Mouse (Mus musculus): ENCODE data around the gene Khdc4. TPM values are rescaled to one million over a fixed set of nuclear protein-coding genes. Genes with fewer than 3 reads are reported as not detected.

Gene Khdc4
- polyA plus RNA-seq, 1 experiment from 2014 or later = 106 TPM

- no peak for ATAC-seq (ENCODE audit: low FRiP score, low read depth)
- no peak overlapping the region for H3K4me3 ChIP-seq
- 75% methylated on average over 4 of the region's 4 CpGs for whole genome bisulfite sequencing
- H3K9me3 ChIP-seq = no peaks in the 10 kb centered on the region
- H3K4me2 ChIP-seq (replicated peaks) = no peak overlapping the region
- H3K36me3 ChIP-seq = no peaks in the 10 kb centered on the region
- no peak overlapping the region for H3K27ac ChIP-seq
- H3K4me1 ChIP-seq = no peaks in the 10 kb centered on the region
- no peaks in the 10 kb centered on the region for H3K27me3 ChIP-seq
- no peak overlapping the region for H3K9ac ChIP-seq
Observed at GRCm38 (mm10) chr3:88664095-88664494, 21.5 kb upstream of the Khdc4 start.

GRCm38 (mm10) chr3:88677399-88677798 lies 8.2 kb upstream of the Khdc4 start:
- H3K27ac ChIP-seq = no peak overlapping the region
- H3K4me3 ChIP-seq = peak overlapping the region; percentile 30
- H3K4me1 ChIP-seq = 0 out of 2 replicates have a peak, but pooled peaks cover 4% of the 10 kb centered on the region
- peak overlapping the region; percentile 54 for H3K9ac ChIP-seq
- ATAC-seq (ENCODE audit: low FRiP score, low read depth) = peak; percentile 59
- WGBS = 10% methylated on average over 11 of the region's 11 CpGs
- H3K36me3 ChIP-seq = no peaks in the 10 kb centered on the region
- H3K27me3 ChIP-seq = no peaks in the 10 kb centered on the region
- no peaks in the 10 kb centered on the region for H3K9me3 ChIP-seq
- peak overlapping the region; percentile 60 for H3K4me2 ChIP-seq (replicated peaks)

- 86% methylated on average over 2 of the region's 2 CpGs for WGBS
Observed at GRCm38 (mm10) chr3:88683814-88684213, 1.8 kb upstream of the Khdc4 start.

GRCm38 (mm10) chr3:88684236-88684979 lies 1.2 kb upstream of the Khdc4 start:
- H3K9me3 ChIP-seq = no peaks in the 10 kb centered on the region
- no peak for ATAC-seq (ENCODE audit: low FRiP score, low read depth)
- peak overlapping the region; percentile 99 for H3K4me3 ChIP-seq
- H3K27ac ChIP-seq = peak overlapping the region; percentile 99
- peaks cover 18% of the 10 kb centered on the region for H3K36me3 ChIP-seq
- 73% methylated on average over 8 of the region's 8 CpGs for WGBS
- peaks cover 14% of the 10 kb centered on the region for H3K4me1 ChIP-seq
- H3K9ac ChIP-seq = peak overlapping the region; percentile 60
- H3K4me2 ChIP-seq (replicated peaks) = peak overlapping the region; percentile 63
- no peaks in the 10 kb centered on the region for H3K27me3 ChIP-seq

More at GRCm38 (mm10) chr3:88683814-88684213, 1.8 kb upstream of the Khdc4 start:
- no peaks in the 10 kb centered on the region for H3K9me3 ChIP-seq
- H3K4me3 ChIP-seq = no peak overlapping the region
- no peak overlapping the region for H3K27ac ChIP-seq
- no peak for ATAC-seq (ENCODE audit: low FRiP score, low read depth)
- no peaks in the 10 kb centered on the region for H3K27me3 ChIP-seq
- peaks cover 14% of the 10 kb centered on the region for H3K4me1 ChIP-seq
- no peak overlapping the region for H3K4me2 ChIP-seq (replicated peaks)
- no peak overlapping the region for H3K9ac ChIP-seq
- H3K36me3 ChIP-seq = peaks cover 12% of the 10 kb centered on the region

GRCm38 (mm10) chr3:88685958-88686451 lies 402 bp downstream of the Khdc4 start:
- peak; percentile 80 for ATAC-seq (ENCODE audit: low FRiP score, low read depth)
- Histone ChIP-seq H3K27ac (peak overlapping the region; percentile 99), H3K4me2 (replicated peaks) (peak overlapping the region; percentile 97), H3K36me3 (peaks cover 34% of the 10 kb centered on the region), H3K27me3 (no peaks in the 10 kb centered on the region), H3K9ac (peak overlapping the region; percentile 98), H3K9me3 (no peaks in the 10 kb centered on the region), H3K4me1 (peaks cover 14% of the 10 kb centered on the region), H3K4me3 (peak overlapping the region; percentile 99)
- WGBS = under 1% methylated on average over 42 of the region's 45 CpGs

- peak overlapping the region; percentile 99 for H3K4me3 ChIP-seq
- H3K4me2 ChIP-seq (replicated peaks) = peak overlapping the region; percentile 97
- ATAC-seq (ENCODE audit: low FRiP score, low read depth) = no peak
- H3K4me1 ChIP-seq = peaks cover 14% of the 10 kb centered on the region
- H3K36me3 ChIP-seq = peaks cover 44% of the 10 kb centered on the region
- H3K27me3 ChIP-seq = no peaks in the 10 kb centered on the region
- H3K27ac ChIP-seq = peak overlapping the region; percentile 99; the same call in 1 of the 2 replicates
- peak overlapping the region; percentile 98 for H3K9ac ChIP-seq
- WGBS = 41% methylated on average over 13 of the region's 13 CpGs
- H3K9me3 ChIP-seq = no peaks in the 10 kb centered on the region
Observed at GRCm38 (mm10) chr3:88686734-88687611, 1.4 kb downstream of the Khdc4 start.

DNA sequence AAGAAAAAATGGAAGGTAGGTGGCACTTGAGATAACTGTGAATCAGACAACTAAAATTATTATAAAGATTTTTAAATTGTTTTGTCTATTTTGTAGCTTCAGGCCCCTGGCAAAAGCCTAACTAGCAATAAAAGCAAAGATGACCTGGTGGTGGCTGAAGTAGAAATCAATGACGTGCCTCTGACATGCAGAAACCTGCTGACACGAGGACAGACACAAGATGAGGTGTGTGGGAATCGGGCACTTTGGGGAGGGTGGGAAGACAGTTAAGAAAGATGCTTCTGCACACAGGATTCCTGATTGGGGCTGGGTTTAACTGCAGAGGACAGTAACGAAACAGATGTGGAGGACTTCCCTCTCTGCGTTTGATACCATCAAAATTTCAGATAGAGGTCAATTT lies 3.5 kb downstream of the Khdc4 start:
- Histone ChIP-seq H3K9ac (no peak overlapping the region), H3K4me3 (no peak overlapping the region), H3K36me3 (peaks cover 63% of the 10 kb centered on the region), H3K27ac (no peak overlapping the region), H3K4me2 (replicated peaks) (no peak overlapping the region), H3K9me3 (no peaks in the 10 kb centered on the region), H3K4me1 (peaks cover 14% of the 10 kb centered on the region), H3K27me3 (no peaks in the 10 kb centered on the region)
- ATAC-seq (ENCODE audit: low FRiP score, low read depth) = no peak
- WGBS = 85% methylated on average over 5 of the region's 5 CpGs

GRCm38 (mm10) chr3:88695545-88695944 lies 9.9 kb downstream of the Khdc4 start:
- no peak for ATAC-seq (ENCODE audit: low FRiP score, low read depth)

DNA sequence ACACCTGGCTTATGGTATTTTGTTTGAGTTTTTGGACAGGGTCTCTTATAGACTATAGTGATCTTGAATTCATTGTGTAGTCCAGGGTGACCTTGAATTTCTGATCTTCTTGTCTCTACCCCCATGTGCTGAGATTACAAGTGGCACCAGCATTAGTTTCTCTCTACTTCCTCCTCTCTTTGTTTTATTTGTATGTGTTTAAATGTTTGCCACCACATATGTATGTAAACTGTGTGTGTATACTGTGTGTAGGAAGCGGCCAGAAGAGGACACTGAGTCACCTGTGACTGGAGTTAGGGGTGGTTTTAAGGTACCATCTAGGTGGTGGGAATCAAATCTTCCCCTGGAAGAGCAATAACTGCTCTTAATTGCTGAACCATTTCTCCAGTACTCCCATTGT lies 12.4 kb downstream of the Khdc4 start:
- H3K4me1 ChIP-seq = no peaks in the 10 kb centered on the region
- H3K9ac ChIP-seq = no peak overlapping the region
- H3K4me3 ChIP-seq = no peak overlapping the region
- no peak for ATAC-seq (ENCODE audit: low FRiP score, low read depth)
- no peak overlapping the region for H3K4me2 ChIP-seq (replicated peaks)
- H3K27me3 ChIP-seq = no peaks in the 10 kb centered on the region
- H3K9me3 ChIP-seq = no peaks in the 10 kb centered on the region
- H3K27ac ChIP-seq = no peak overlapping the region
- peaks cover 94% of the 10 kb centered on the region for H3K36me3 ChIP-seq
- 97% methylated on average over 1 of the region's 1 CpGs for WGBS

More at GRCm38 (mm10) chr3:88695545-88695944, 9.9 kb downstream of the Khdc4 start:
- Histone ChIP-seq H3K27ac (no peak overlapping the region), H3K27me3 (no peaks in the 10 kb centered on the region), H3K36me3 (peaks cover 98% of the 10 kb centered on the region), H3K4me1 (no peaks in the 10 kb centered on the region), H3K9ac (no peak overlapping the region), H3K4me2 (replicated peaks) (no peak overlapping the region), H3K9me3 (no peaks in the 10 kb centered on the region), H3K4me3 (no peak overlapping the region)

GRCm38 (mm10) chr3:88698834-88699233 lies 13.2 kb downstream of the Khdc4 start:
- Histone ChIP-seq H3K4me2 (replicated peaks) (no peak overlapping the region), H3K4me3 (no peak overlapping the region), H3K27me3 (no peaks in the 10 kb centered on the region), H3K36me3 (peaks cover 95% of the 10 kb centered on the region), H3K27ac (no peak overlapping the region), H3K9me3 (no peaks in the 10 kb centered on the region), H3K4me1 (no peaks in the 10 kb centered on the region), H3K9ac (no peak overlapping the region)
- no peak for ATAC-seq (ENCODE audit: low FRiP score, low read depth)
- 94% methylated on average over 6 of the region's 6 CpGs for WGBS

- Histone ChIP-seq H3K4me2 (replicated peaks) (no peak overlapping the region), H3K36me3 (peaks cover 95% of the 10 kb centered on the region), H3K27me3 (no peaks in the 10 kb centered on the region), H3K9me3 (no peaks in the 10 kb centered on the region), H3K27ac (no peak overlapping the region), H3K4me3 (no peak overlapping the region), H3K4me1 (no peaks in the 10 kb centered on the region), H3K9ac (no peak overlapping the region)
- 88% methylated on average over 3 of the region's 3 CpGs for WGBS
- no peak for ATAC-seq (ENCODE audit: low FRiP score, low read depth)
Observed at GRCm38 (mm10) chr3:88700247-88700646, 14.6 kb downstream of the Khdc4 start.

GRCm38 (mm10) chr3:88701222-88701621 lies 15.6 kb downstream of the Khdc4 start:
- no peak overlapping the region for H3K27ac ChIP-seq
- peaks cover 91% of the 10 kb centered on the region for H3K36me3 ChIP-seq
- ATAC-seq (ENCODE audit: low FRiP score, low read depth) = no peak
- no peaks in the 10 kb centered on the region for H3K4me1 ChIP-seq
- no peak overlapping the region for H3K4me3 ChIP-seq
- no peak overlapping the region for H3K4me2 ChIP-seq (replicated peaks)
- 79% methylated on average over 3 of the region's 3 CpGs for WGBS
- H3K27me3 ChIP-seq = no peaks in the 10 kb centered on the region
- no peaks in the 10 kb centered on the region for H3K9me3 ChIP-seq
- H3K9ac ChIP-seq = no peak overlapping the region
